Mouse (Mus musculus) forebrain, embryonic 10.5 days (tissue): ENCODE data around the gene S100a7a. TPM values are rescaled to one million over a fixed set of nuclear protein-coding genes. Genes with fewer than 3 reads are reported as not detected.

Experiments
- DNase-seq: peaks from one replicate; pipeline ENCODE4 v3.0.0-alpha.2; 2017; ENCODE audit warnings: low spot score; ENCODE audit errors: extremely low spot score
- H3K27ac ChIP-seq: fragments of 300-500 bp; sonication (generic); 2 replicates; pipeline ENCODE4 v1.5.1; 2016; ENCODE audit warnings: mild to moderate bottlenecking
- H3K27me3 ChIP-seq: fragments of 300-500 bp; sonication (generic); 2 replicates; pipeline ENCODE4 v1.6.1; 2016; ENCODE audit warnings: mild to moderate bottlenecking; ENCODE audit not compliant: poor library complexity, severe bottlenecking
- H3K36me3 ChIP-seq: fragments of 300-500 bp; sonication (generic); replicated peaks from 2 replicates; pipeline ENCODE4 v1.6.1; 2016; ENCODE audit warnings: mild to moderate bottlenecking, moderate library complexity
- H3K4me1 ChIP-seq: fragments of 300-500 bp; sonication (generic); 2 replicates; pipeline ENCODE4 v1.6.1; 2016
- H3K4me3 ChIP-seq: fragments of 300-500 bp; sonication (generic); 2 replicates; pipeline ENCODE4 v1.5.1; 2016; ENCODE audit warnings: mild to moderate bottlenecking, moderate library complexity
- H3K9me3 ChIP-seq: fragments of 300-500 bp; sonication (generic); 2 replicates; pipeline ENCODE4 v1.6.1; 2016; ENCODE audit warnings: mild to moderate bottlenecking, moderate library complexity
- WGBS: fragments of 180-500 bp; shearing (Covaris S2); methylation state at CpG from one replicate; pipeline ENCODE4 v1.1.7; 2016; 5-methylcytosine and 5-hydroxymethylcytosine counted together
- polyA plus RNA-seq: library from polyadenylated mRNA; unstranded; fragments of >200 nt; fragmentation: Nextera tagmentation; extraction: Ambion mirVana; gene quantifications from 2 replicates; pipeline ENCODE4 v1.2.1, GENCODE M21; 2016

The S100a7a gene
- polyA plus RNA-seq, 1 experiment from 2014 or later = not detected

DNA sequence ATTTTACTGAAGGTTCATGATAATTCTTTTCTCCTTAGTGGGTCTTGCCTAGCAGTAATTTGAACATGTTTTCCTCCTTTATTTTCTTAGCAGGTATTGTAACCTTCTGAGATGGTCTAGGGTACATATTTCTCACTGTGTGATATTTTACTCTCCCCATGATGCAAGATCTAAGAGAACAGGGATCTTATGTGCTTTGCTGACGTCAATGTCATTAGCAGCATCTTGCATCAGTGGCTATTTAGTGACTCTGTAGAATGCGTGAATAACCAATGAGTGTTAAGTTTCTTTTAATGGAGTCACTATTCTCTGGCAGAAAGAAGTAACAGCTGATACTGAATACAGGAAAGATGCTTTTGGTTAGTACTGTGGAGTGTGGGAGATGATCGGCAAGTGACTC is 30.1 kb downstream of the S100a7a start:
- no peak overlapping the region for H3K4me3 ChIP-seq
- H3K27me3 ChIP-seq = no peaks in the 10 kb centered on the region
- H3K36me3 ChIP-seq = no peaks in the 10 kb centered on the region
- no peak overlapping the region for H3K27ac ChIP-seq
- H3K9me3 ChIP-seq = no peaks in the 10 kb centered on the region
- H3K4me1 ChIP-seq = no peaks in the 10 kb centered on the region
- DNase-seq = no peak
- 90% methylated on average over 3 of the region's 3 CpGs for WGBS

DNA sequence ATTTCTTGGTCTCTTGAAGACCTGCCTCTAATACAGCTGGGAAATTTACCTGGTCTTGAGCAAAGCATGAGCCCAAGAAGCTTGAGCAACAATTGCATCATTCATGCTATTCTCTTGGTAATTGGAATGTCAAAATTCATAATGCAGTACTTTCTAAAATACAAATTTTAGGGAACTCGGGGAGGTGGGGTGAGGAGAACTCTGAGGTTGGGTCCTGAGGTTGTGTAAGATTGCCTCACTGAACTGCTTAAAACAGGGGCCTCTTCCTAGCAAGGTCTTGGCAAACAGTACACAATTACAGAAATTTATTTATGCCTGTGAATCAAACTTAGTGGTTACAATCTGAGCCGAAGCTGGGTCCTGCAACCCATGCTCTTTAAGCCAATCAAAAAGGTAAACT is 33.0 kb downstream of the S100a7a start:
- DNase-seq = no peak
- H3K36me3 ChIP-seq = no peaks in the 10 kb centered on the region
- H3K9me3 ChIP-seq = no peaks in the 10 kb centered on the region
- no peaks in the 10 kb centered on the region for H3K27me3 ChIP-seq
- H3K4me1 ChIP-seq = no peaks in the 10 kb centered on the region
- H3K27ac ChIP-seq = no peak overlapping the region
- no peak overlapping the region for H3K4me3 ChIP-seq
- 87% methylated on average over 2 of the region's 2 CpGs for WGBS

DNA sequence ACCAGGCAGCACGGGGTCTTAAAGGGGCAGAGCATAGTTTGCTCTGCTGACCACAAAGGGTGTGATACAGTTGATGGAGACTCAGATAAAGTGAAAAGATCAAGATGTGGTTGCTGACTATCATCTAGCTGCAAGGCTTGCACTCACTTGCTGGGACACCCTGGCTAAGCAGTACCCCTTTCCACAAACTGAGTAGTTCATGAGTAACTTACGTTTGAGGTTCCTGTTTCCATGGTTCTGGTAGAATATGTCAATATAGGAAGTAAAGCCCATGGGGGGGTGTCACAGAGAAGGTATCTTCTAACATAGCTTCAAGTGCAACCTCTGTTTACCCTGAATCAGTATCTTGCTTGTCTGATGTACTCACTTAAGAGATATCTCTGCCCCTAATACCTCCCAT is 39.7 kb downstream of the S100a7a start:
- 87% methylated on average over 2 of the region's 2 CpGs for WGBS
- no peak overlapping the region for H3K27ac ChIP-seq
- no peaks in the 10 kb centered on the region for H3K36me3 ChIP-seq
- H3K4me3 ChIP-seq = no peak overlapping the region
- DNase-seq = no peak
- H3K9me3 ChIP-seq = no peaks in the 10 kb centered on the region
- H3K27me3 ChIP-seq = no peaks in the 10 kb centered on the region
- no peaks in the 10 kb centered on the region for H3K4me1 ChIP-seq

DNA sequence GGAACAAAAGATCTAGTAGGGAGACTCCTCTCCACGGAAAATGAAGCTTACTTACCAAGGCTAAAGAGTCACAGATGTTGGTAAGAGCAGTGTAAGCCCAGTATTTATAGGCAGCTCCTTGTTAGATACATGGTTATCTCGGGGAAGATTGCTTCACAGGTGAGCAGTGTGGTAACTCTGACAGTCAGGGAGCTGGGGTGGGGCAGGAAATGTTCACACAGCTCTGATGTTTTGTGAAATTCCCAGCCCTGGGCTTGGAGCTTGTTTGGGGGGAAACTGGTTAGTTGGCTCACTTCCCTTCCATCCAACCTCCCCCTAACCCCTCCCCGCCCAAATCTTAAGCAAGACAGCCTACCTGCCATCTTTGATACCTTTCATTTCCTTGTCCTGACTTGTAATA is 41.8 kb downstream of the S100a7a start, which contains the start of gene S100a9:
Gene S100a9, minus strand, starts transcription at position 109 of the 400 bp plus-strand sequence.
- H3K4me3 ChIP-seq = no peak within 1 kb of the TSS
- H3K4me1 ChIP-seq = no peaks in the 10 kb centered on the region
- no peaks in the 10 kb centered on the region for H3K36me3 ChIP-seq
- H3K27ac ChIP-seq = no peak within 1 kb of the TSS
- no peaks in the 10 kb centered on the region for H3K9me3 ChIP-seq
- WGBS = 73% methylated on average over 3 of the region's 3 CpGs
- H3K27me3 ChIP-seq = no peaks in the 10 kb centered on the region
- no peak for DNase-seq

DNA sequence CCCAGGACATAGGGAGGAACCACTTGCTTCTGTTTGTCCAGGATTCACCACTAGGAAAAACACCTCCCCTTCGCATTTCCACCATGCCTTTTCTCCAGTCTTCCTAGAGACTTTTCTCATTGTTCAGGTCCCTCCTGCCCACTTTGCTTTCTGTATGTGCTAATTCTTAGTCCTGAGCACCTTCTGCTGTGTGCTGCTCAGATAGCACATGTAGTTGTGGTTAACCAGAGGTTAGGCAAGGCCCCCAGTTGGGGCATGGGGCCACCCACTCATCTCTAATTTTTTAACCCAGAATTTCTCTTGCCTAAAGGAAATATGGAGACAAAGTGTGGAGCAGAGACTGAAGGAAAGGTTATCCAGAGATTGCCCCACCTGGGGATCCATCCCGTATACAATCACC is 48.4 kb downstream of the S100a7a start:
- 89% methylated on average over 2 of the region's 2 CpGs for WGBS

More for the DNA sequence above, 48.4 kb downstream of the S100a7a start:
- no peak for DNase-seq
- Histone ChIP-seq H3K4me3 (no peak overlapping the region), H3K27me3 (no peaks in the 10 kb centered on the region), H3K36me3 (no peaks in the 10 kb centered on the region), H3K4me1 (no peaks in the 10 kb centered on the region), H3K9me3 (no peaks in the 10 kb centered on the region), H3K27ac (no peak overlapping the region)

Other genes with a start within 250 kb of the S100a7a start
- 40.9 and 41.9 TPM in 2 replicates for gene Ints3, start 220.4 kb upstream of the S100a7a start, polyA plus RNA-seq
- gene Npr1, start 188.2 kb upstream of the S100a7a start, polyA plus RNA-seq = 2.0 and 2.3 TPM in 2 replicates
- gene Ilf2, start 177.9 kb upstream of the S100a7a start, polyA plus RNA-seq = 344 and 355 TPM in 2 replicates
- 58.9 and 59.6 TPM in 2 replicates for gene Snapin, start 163.0 kb upstream of the S100a7a start, polyA plus RNA-seq
- gene Chtop, start 144.5 kb upstream of the S100a7a start, polyA plus RNA-seq = 176 and 192 TPM in 2 replicates
- gene S100a1, start 139.6 kb upstream of the S100a7a start, polyA plus RNA-seq = 4.4 and 7.9 TPM in 2 replicates
- 7.8 and 8.2 TPM in 2 replicates for gene S100a13, start 139.6 kb upstream of the S100a7a start, polyA plus RNA-seq
- gene S100a14, start 127.2 kb upstream of the S100a7a start, polyA plus RNA-seq = not detected in 2 replicates
- 25.8 and 26.5 TPM in 2 replicates for gene S100a16, start 116.8 kb upstream of the S100a7a start, polyA plus RNA-seq
- gene S100a3, start 93.4 kb upstream of the S100a7a start, polyA plus RNA-seq = not detected in 2 replicates
- not detected in 2 replicates for gene S100a2, start 63.8 kb upstream of the S100a7a start, polyA plus RNA-seq
- not detected in 2 replicates for gene Gm42674, start 52.1 kb upstream of the S100a7a start, polyA plus RNA-seq
- 0.47 TPM in 1 of 2 replicates, not detected in the other for gene S100a4, start 50.2 kb upstream of the S100a7a start, polyA plus RNA-seq
- not detected in 2 replicates for gene S100a5, start 45.5 kb upstream of the S100a7a start, polyA plus RNA-seq
- 22.4 and 23.2 TPM in 2 replicates for gene S100a6, start 41.1 kb upstream of the S100a7a start, polyA plus RNA-seq
- 0.33 TPM in 1 of 2 replicates, not detected in the other for gene S100a8, start 15.0 kb downstream of the S100a7a start, polyA plus RNA-seq
- not detected in 2 replicates for gene S100a9, start 41.7 kb downstream of the S100a7a start, polyA plus RNA-seq
- gene Pglyrp4, start 72.9 kb downstream of the S100a7a start, polyA plus RNA-seq = not detected in 2 replicates
- gene Gm5849, start 123.9 kb downstream of the S100a7a start, polyA plus RNA-seq = not detected in 2 replicates